Mouse (Mus musculus) limb, embryonic 14.5 days (tissue): Measurements from ENCODE around the gene Bcar3. TPM values are rescaled to one million over a fixed set of nuclear protein-coding genes. Genes with fewer than 3 reads are reported as not detected.
"Not testable (repeated sequence)": the region's sequence is repeated elsewhere in the genome, so short reads cannot be mapped to it uniquely, and the experiment has no call there.

Source experiments
- ATAC-seq: fragments of 200-750 bp; cut with Nextera tagmentation; 2 replicates; pipeline ENCODE4 v1.8.0; 2017; ENCODE audit warnings: low read depth, moderate number of reproducible peaks, moderate TSS enrichment; ENCODE audit not compliant: low FRiP score
- DNase-seq: peaks from one replicate; pipeline ENCODE4 v3.0.0-alpha.2; 2015; ENCODE audit warnings: low spot score
- H3K27ac ChIP-seq: fragments of 300-500 bp; sonication (generic); replicated peaks from 2 replicates; pipeline ENCODE4 v1.5.1; 2014; ENCODE audit warnings: low read depth, mild to moderate bottlenecking, low read length, moderate library complexity, mixed read lengths
- H3K27me3 ChIP-seq: fragments of 300-500 bp; sonication (generic); 2 replicates; pipeline ENCODE4 v1.6.1; 2014; ENCODE audit warnings: low read length, mixed read lengths; ENCODE audit not compliant: control insufficient read depth, insufficient read depth
- H3K36me3 ChIP-seq: fragments of 300-500 bp; sonication (generic); 2 replicates; pipeline ENCODE4 v1.6.1; 2014; ENCODE audit warnings: mild to moderate bottlenecking, low read length, moderate library complexity, mixed read lengths; ENCODE audit not compliant: control insufficient read depth, insufficient read depth
- H3K4me1 ChIP-seq: fragments of 300-500 bp; sonication (generic); 2 replicates; pipeline ENCODE4 v1.6.1; 2014; ENCODE audit warnings: antibody characterized with exemption, low read length, mixed read lengths; ENCODE audit not compliant: control insufficient read depth, insufficient read depth
- H3K4me2 ChIP-seq: fragments of 300-500 bp; sonication (generic); replicated peaks from 2 replicates; pipeline ENCODE4 v1.6.1; 2014; ENCODE audit warnings: low read depth, mild to moderate bottlenecking, low read length, moderate library complexity; ENCODE audit not compliant: severe bottlenecking
- H3K4me3 ChIP-seq: fragments of 300-500 bp; sonication (generic); replicated peaks from 2 replicates; pipeline ENCODE4 v1.5.1; 2014; ENCODE audit warnings: low read length
- H3K9ac ChIP-seq: fragments of 300-500 bp; sonication (generic); 2 replicates; pipeline ENCODE4 v1.6.1; 2014; ENCODE audit warnings: mild to moderate bottlenecking, low read depth, low read length, moderate library complexity; ENCODE audit not compliant: severe bottlenecking
- H3K9me3 ChIP-seq: fragments of 300-500 bp; sonication (generic); 2 replicates; pipeline ENCODE4 v1.6.1; 2016; ENCODE audit warnings: low read length; ENCODE audit not compliant: control insufficient read depth
- POLR2A ChIP-seq: fragments of 200-500 bp; IDR thresholded peaks from 2 replicates; pipeline ENCODE4 v1.8.0; 2012; ENCODE audit warnings: inconsistent platforms, mild to moderate bottlenecking, moderate library complexity, borderline replicate concordance; ENCODE audit not compliant: insufficient read depth, insufficient read length; ENCODE audit errors: extremely low read depth
- WGBS: fragments of 180-500 bp; shearing (Covaris S2); extraction: QIAGEN DNeasy Blood & Tissue Kit; methylation state at CpG from one replicate; pipeline ENCODE4 v1.1.7; 2014; 5-methylcytosine and 5-hydroxymethylcytosine counted together
- polyA plus RNA-seq, 2 experiments: library from polyadenylated mRNA; depleted of rRNA in 1 of 2; stranded (reverse) in 1 of 2; unstranded in 1 of 2; fragments of >200 nt; fragmentation: Nextera tagmentation in 1 of 2; extraction: Ambion mirVana in 1 of 2; gene quantifications; 2 replicates each; pipeline versions ENCODE4 v1.2.1 to v1.2.3; 2012 to 2014

Gene Bcar3
- polyA plus RNA-seq, 2 experiments, result 7.8 to 7.9 TPM

DNA sequence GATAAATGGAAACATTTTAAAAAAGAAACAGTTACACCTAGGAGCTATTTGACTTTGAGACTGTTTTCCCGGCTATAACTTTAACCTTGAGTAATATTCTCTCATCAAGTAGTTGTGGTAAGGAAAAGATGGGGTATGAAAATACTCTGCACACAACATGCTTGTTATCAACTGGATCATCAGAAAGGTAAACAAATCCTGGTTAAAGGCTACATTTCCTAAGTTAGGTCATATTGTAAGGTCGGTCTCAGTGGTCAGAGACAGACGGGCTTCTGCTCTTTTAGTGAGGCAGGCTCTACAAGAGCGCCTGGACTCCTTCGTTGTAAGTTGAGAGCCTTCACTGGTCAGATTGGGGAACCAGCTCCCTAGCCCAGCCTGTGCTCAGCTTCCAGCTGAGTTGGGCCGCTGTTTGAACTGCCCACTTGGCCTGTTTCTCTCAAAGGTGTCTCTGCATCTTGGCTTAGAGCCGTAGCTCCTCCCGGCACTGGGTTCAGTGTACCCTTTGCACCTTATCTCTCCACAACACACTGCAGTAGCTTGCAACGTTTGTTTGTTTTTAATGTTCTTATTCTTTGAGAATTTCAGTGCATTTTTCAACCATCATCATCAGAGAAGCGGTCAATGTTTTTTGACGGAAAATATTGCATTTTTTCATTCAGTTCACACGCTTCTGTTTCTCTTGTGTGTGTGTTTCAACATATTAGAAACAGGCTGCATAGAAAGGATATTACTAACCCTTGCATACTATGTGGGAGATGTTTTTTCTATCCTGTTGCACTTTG lies 46.8 kb upstream of the Bcar3 start:
- 60% methylated on average over 12 of the region's 12 CpGs for WGBS
- no peak for DNase-seq
- Histone ChIP-seq H3K4me3 (no peak overlapping the region), H3K9ac (no peak overlapping the region), H3K36me3 (no peaks in the 10 kb centered on the region), H3K4me1 (peaks cover 12% of the 10 kb centered on the region), H3K9me3 (no peaks in the 10 kb centered on the region), H3K27me3 (no peaks in the 10 kb centered on the region), H3K4me2 (peak overlapping the region; percentile 13; the same call in 1 of the 2 replicates), H3K27ac (no peak overlapping the region)
- no peak for ATAC-seq
- TF ChIP-seq POLR2A, result no peak

GRCm38 (mm10) chr3:122247768-122248100 lies 46.2 kb upstream of the Bcar3 start:
- H3K9me3 ChIP-seq, result no peaks in the 10 kb centered on the region
- H3K4me2 ChIP-seq, result no peak overlapping the region
- DNase-seq (no peak), ATAC-seq (no peak)
- peaks cover 12% of the 10 kb centered on the region for H3K4me1 ChIP-seq
- H3K27ac ChIP-seq, result no peak overlapping the region
- WGBS, result 96% methylated on average over 2 of the region's 2 CpGs
- no peaks in the 10 kb centered on the region for H3K27me3 ChIP-seq
- H3K9ac ChIP-seq, result no peak overlapping the region
- H3K4me3 ChIP-seq, result no peak overlapping the region
- TF ChIP-seq POLR2A, result no peak
- no peaks in the 10 kb centered on the region for H3K36me3 ChIP-seq

DNA sequence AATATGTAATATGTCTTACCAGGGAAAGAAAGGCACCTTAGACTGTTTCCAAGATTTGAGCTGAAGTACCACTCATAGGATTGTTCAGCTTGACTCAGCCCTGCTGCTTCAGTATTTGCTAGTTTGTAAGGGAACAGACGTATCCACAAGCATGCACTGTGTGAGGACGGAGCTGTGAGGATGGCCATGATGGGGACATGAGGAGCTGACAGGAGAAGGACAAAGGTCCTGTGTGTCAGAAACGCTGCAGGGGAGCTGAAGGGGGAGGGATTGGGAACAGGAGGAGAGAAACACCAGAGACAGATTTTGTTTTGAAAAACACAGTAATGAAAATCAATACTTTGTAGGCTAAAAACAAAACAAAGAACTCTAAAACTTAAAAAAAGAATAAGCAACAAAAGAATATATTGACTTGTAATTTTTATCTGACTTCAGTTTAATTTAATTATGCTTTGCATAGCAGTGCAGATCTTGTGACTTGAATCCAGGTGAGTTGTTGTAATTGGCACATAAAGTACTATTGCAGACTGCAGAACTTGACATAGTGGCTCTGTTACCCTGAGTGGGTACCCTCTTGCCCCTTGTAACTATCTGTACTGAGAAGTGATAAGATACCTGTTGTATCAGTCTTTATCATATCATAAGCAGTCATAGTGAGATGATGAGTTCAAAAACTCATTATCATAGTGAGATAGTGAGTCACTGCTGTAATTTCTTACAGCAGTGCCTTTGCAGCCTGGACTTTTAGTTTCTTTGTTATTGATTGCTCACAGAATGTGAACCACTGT lies 41.3 kb upstream of the Bcar3 start:
- no peak overlapping the region for H3K4me3 ChIP-seq
- H3K9me3 ChIP-seq, result no peaks in the 10 kb centered on the region
- H3K36me3 ChIP-seq, result no peaks in the 10 kb centered on the region
- no peaks in the 10 kb centered on the region for H3K27me3 ChIP-seq
- H3K4me1 ChIP-seq, result no peaks in the 10 kb centered on the region
- DNase-seq (no peak), ATAC-seq (no peak)
- TF ChIP-seq POLR2A, result no peak
- WGBS, result 59% methylated on average over 3 of the region's 3 CpGs
- no peak overlapping the region for H3K27ac ChIP-seq
- H3K4me2 ChIP-seq, result no peak overlapping the region
- H3K9ac ChIP-seq, result no peak overlapping the region

DNA sequence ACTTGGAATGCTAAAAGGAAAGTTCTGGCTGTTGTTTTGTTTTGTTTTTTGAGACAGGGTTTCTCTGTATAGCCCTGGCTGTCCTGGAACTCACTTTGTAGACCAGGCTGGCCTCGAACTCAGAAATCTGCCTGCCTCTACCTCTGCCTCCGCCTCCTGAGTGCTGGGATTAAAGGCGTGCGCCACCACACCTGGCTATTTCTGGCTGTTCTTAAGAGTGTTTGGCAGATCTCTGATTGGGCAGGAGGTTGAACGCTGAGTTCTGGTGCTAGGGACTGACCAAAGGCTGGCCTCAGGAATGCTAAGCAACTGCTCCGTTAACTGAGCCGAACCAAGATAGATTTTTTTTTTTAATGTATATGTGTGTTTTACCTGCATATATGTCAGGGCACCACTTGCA lies 39.9 kb upstream of the Bcar3 start:
- not testable (repeated sequence) for H3K27ac ChIP-seq, ATAC-seq, H3K4me2 ChIP-seq, DNase-seq, H3K9ac ChIP-seq, H3K27me3 ChIP-seq, H3K36me3 ChIP-seq, H3K4me1 ChIP-seq, H3K9me3 ChIP-seq, H3K4me3 ChIP-seq
- 89% methylated on average over 7 of the region's 7 CpGs for WGBS

DNA sequence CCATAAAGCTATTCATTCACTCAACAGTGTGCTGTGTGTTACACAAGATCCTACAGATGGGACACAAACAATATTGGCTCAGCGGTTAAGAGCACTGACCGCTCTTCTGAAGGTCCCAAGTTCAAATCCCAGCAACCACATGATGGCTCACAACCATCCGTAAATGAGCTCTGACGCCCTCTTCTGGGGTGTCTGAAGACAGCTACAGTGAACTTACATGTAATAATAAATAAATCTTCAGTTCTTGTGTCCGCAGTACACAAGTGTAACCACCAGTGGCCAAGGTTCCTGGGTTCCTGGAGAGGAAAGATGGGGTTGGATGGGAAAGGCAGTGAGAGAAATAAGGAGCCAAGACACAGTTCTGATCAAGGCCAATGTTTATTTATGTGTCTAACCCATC lies 23.9 kb upstream of the Bcar3 start:
- Histone ChIP-seq H3K4me3 (no peak overlapping the region), H3K36me3 (peaks cover 7% of the 10 kb centered on the region)
- WGBS, result 73% methylated on average over 5 of the region's 5 CpGs

GRCm38 (mm10) chr3:122272565-122272964 lies 21.4 kb upstream of the Bcar3 start:
- Histone ChIP-seq H3K36me3 (peaks cover 24% of the 10 kb centered on the region), H3K4me1 (peaks cover 13% of the 10 kb centered on the region)
- not testable (repeated sequence) for H3K27me3 ChIP-seq, H3K4me2 ChIP-seq, DNase-seq, H3K9ac ChIP-seq, ATAC-seq, H3K27ac ChIP-seq, H3K4me3 ChIP-seq, H3K9me3 ChIP-seq
- WGBS, result 100% methylated on average over 1 of the region's 1 CpGs

More for the DNA sequence above, 23.9 kb upstream of the Bcar3 start:
- no peaks in the 10 kb centered on the region for H3K27me3 ChIP-seq
- H3K27ac ChIP-seq, result no peak overlapping the region
- no peak for TF ChIP-seq POLR2A
- DNase-seq (no peak), ATAC-seq (no peak)
- H3K9ac ChIP-seq, result no peak overlapping the region
- peaks cover 2% of the 10 kb centered on the region for H3K4me1 ChIP-seq
- H3K9me3 ChIP-seq, result no peaks in the 10 kb centered on the region
- H3K4me2 ChIP-seq, result no peak overlapping the region
